Mouse (Mus musculus) thymus, postnatal 36 days (tissue): ENCODE data around the gene Dnttip1.
"Not testable (repeated sequence)": the region's sequence is repeated elsewhere in the genome, so short reads cannot be mapped to it uniquely, and the experiment has no call there.

Experiments used
- DNase-seq, 2 experiments: peaks; one replicate each; pipeline ENCODE4 v3.0.0; 2022; ENCODE audit warnings: mixed read lengths in 2 of 2

The Dnttip1 gene

GRCm38 (mm10) chr2:164783926-164784581, 38.3 kb downstream of the Dnttip1 start:
- DNase-seq = no peak

GRCm38 (mm10) chr2:164784869-164785420, 39.2 kb downstream of the Dnttip1 start:
- DNase-seq = no peak

GRCm38 (mm10) chr2:164785481-164786387, 40.0 kb downstream of the Dnttip1 start, which contains the start of gene Snx21:
TSS of gene Snx21 (plus strand) at chr2:164785823.
- peak; percentile 72 to 74 for DNase-seq

- DNase-seq = no peak
These were observed 40.7 kb downstream of the Dnttip1 start for GRCm38 (mm10) chr2:164786388-164786885.

GRCm38 (mm10) chr2:164787032-164787431, 41.2 kb downstream of the Dnttip1 start:
- no peak for DNase-seq

GRCm38 (mm10) chr2:164787779-164788178, 42.0 kb downstream of the Dnttip1 start:
- no peak for DNase-seq

- no peak for DNase-seq
These were observed 42.6 kb downstream of the Dnttip1 start for GRCm38 (mm10) chr2:164788411-164788810.

- no peak for DNase-seq
These were observed 44.7 kb downstream of the Dnttip1 start for GRCm38 (mm10) chr2:164790451-164790850.

- no peak for DNase-seq
These were observed 46.1 kb downstream of the Dnttip1 start for GRCm38 (mm10) chr2:164791841-164792261.

- no peak for DNase-seq
These were observed 46.8 kb downstream of the Dnttip1 start for GRCm38 (mm10) chr2:164792400-164793190.

- peak; percentile 57 to 62 for DNase-seq
These were observed 47.5 kb downstream of the Dnttip1 start for GRCm38 (mm10) chr2:164793236-164793635.

- DNase-seq = no peak
These were observed 48.0 kb downstream of the Dnttip1 start for GRCm38 (mm10) chr2:164793772-164794171.

GRCm38 (mm10) chr2:164794293-164794692, 48.5 kb downstream of the Dnttip1 start:
- peak; percentile 58 to 59 for DNase-seq

- no peak for DNase-seq
These were observed 50.1 kb downstream of the Dnttip1 start for GRCm38 (mm10) chr2:164795868-164796267.

GRCm38 (mm10) chr2:164798554-164798953, 52.8 kb downstream of the Dnttip1 start:
- not testable (repeated sequence) for DNase-seq

GRCm38 (mm10) chr2:164800252-164801004, 54.6 kb downstream of the Dnttip1 start:
- no peak for DNase-seq

- DNase-seq = no peak
These were observed 57.6 kb downstream of the Dnttip1 start for GRCm38 (mm10) chr2:164803201-164803920.

- DNase-seq = no peak
These were observed 58.1 kb downstream of the Dnttip1 start for GRCm38 (mm10) chr2:164803921-164804313.

- DNase-seq = peak; percentile 98 to 99
These were observed 58.9 kb downstream of the Dnttip1 start, which contains the start of the genes Acot8 and Zswim3 for GRCm38 (mm10) chr2:164804533-164805331. TSS of gene Acot8 (minus strand) at chr2:164804882. TSS of gene Zswim3 (plus strand) at chr2:164805098.

- DNase-seq = no peak
These were observed 59.5 kb downstream of the Dnttip1 start for GRCm38 (mm10) chr2:164805332-164805718.
